Mouse (Mus musculus) embryonic fibroblast, embryonic 13.5 days (primary cell): ENCODE measurements around the gene Cemip2.

Source experiments
- CTCF ChIP-seq: IDR thresholded peaks from 2 replicates; pipeline ENCODE4 v1.5.1; 2011; ENCODE audit warnings: mild to moderate bottlenecking, control low read depth, low read length, moderate library complexity, borderline replicate concordance; ENCODE audit not compliant: insufficient read depth
- POLR2A ChIP-seq: IDR thresholded peaks from 2 replicates; pipeline ENCODE4 v1.6.1; 2011; ENCODE audit warnings: low read depth, mild to moderate bottlenecking, control low read depth, low read length, moderate library complexity

GRCm38 (mm10) chr19:21791826-21792225 is 13.7 kb downstream of the Cemip2 start:
- TF ChIP-seq CTCF = no peak
- TF ChIP-seq POLR2A = no peak
